Mouse (Mus musculus) kidney, embryonic 14.5 days (tissue): ENCODE measurements around the gene Rcn1. TPM values are rescaled to one million over a fixed set of nuclear protein-coding genes. Genes with fewer than 3 reads are reported as not detected.

ENCODE experiments used
- ATAC-seq: fragments of 200-750 bp; cut with Nextera tagmentation; 2 replicates; pipeline ENCODE4 v1.8.0; 2017; ENCODE audit warnings: moderate number of reproducible peaks, mild to moderate bottlenecking, moderate TSS enrichment, moderate library complexity; ENCODE audit not compliant: low FRiP score, low TSS enrichment
- H3K27ac ChIP-seq: fragments of 300-500 bp; sonication (generic); 2 replicates; pipeline ENCODE4 v1.5.1; 2014; ENCODE audit warnings: low read depth, mild to moderate bottlenecking, low read length, moderate library complexity, mixed read lengths
- H3K27me3 ChIP-seq: fragments of 300-500 bp; sonication (generic); 2 replicates; pipeline ENCODE4 v1.6.1; 2014; ENCODE audit warnings: mild to moderate bottlenecking, low read length; ENCODE audit not compliant: control insufficient read depth, insufficient read depth
- H3K36me3 ChIP-seq: fragments of 300-500 bp; sonication (generic); 2 replicates; pipeline ENCODE4 v1.6.1; 2014; ENCODE audit warnings: low read length, mixed read lengths; ENCODE audit not compliant: control insufficient read depth, insufficient read depth
- H3K4me1 ChIP-seq: fragments of 300-500 bp; sonication (generic); 2 replicates; pipeline ENCODE4 v1.6.1; 2014; ENCODE audit warnings: low read length, mixed read lengths; ENCODE audit not compliant: control insufficient read depth, insufficient read depth
- H3K4me2 ChIP-seq: fragments of 300-500 bp; sonication (generic); replicated peaks from 2 replicates; pipeline ENCODE4 v1.6.1; 2014; ENCODE audit warnings: low read depth, mild to moderate bottlenecking, low read length
- H3K4me3 ChIP-seq: fragments of 300-500 bp; sonication (generic); 2 replicates; pipeline ENCODE4 v1.5.1; 2014; ENCODE audit warnings: mild to moderate bottlenecking, low read length
- H3K9ac ChIP-seq: fragments of 300-500 bp; sonication (generic); 2 replicates; pipeline ENCODE4 v1.6.1; 2014; ENCODE audit warnings: low read depth, mild to moderate bottlenecking, low read length, moderate library complexity
- H3K9me3 ChIP-seq: fragments of 300-500 bp; sonication (generic); 2 replicates; pipeline ENCODE4 v1.6.1; 2016; ENCODE audit warnings: low read length; ENCODE audit not compliant: control insufficient read depth
- WGBS: fragments of 180-500 bp; shearing (Covaris S2); extraction: QIAGEN DNeasy Blood & Tissue Kit; methylation state at CpG from one replicate; pipeline ENCODE4 v1.1.7; 2014; 5-methylcytosine and 5-hydroxymethylcytosine counted together
- polyA plus RNA-seq: library from polyadenylated mRNA; unstranded; fragments of >200 nt; fragmentation: Nextera tagmentation; extraction: Ambion mirVana; gene quantifications from 2 replicates; pipeline ENCODE4 v1.2.1, GENCODE M21; 2014

Gene Rcn1
- polyA plus RNA-seq, 1 experiment from 2014 or later = 114 TPM

GRCm38 (mm10) chr2:105427447-105427846 is 28.3 kb upstream of the Rcn1 start:
- Histone ChIP-seq H3K9ac (no peak overlapping the region), H3K27ac (no peak overlapping the region), H3K4me3 (no peak overlapping the region), H3K4me1 (no peaks in the 10 kb centered on the region), H3K27me3 (no peaks in the 10 kb centered on the region; the same call in 1 of the 2 replicates), H3K4me2 (no peak overlapping the region), H3K36me3 (no peaks in the 10 kb centered on the region), H3K9me3 (no peaks in the 10 kb centered on the region)
- ATAC-seq = no peak
- WGBS = 58% methylated on average over 8 of the region's 8 CpGs

- Histone ChIP-seq H3K9ac (no peak overlapping the region), H3K27ac (no peak overlapping the region), H3K4me1 (no peaks in the 10 kb centered on the region; the same call in 1 of the 2 replicates), H3K9me3 (no peaks in the 10 kb centered on the region), H3K4me2 (no peak overlapping the region), H3K27me3 (no peaks in the 10 kb centered on the region; the same call in 1 of the 2 replicates), H3K36me3 (no peaks in the 10 kb centered on the region), H3K4me3 (no peak overlapping the region)
- WGBS = 45% methylated on average over 12 of the region's 12 CpGs
- peak; percentile 77 for ATAC-seq
These were observed 19.6 kb upstream of the Rcn1 start for GRCm38 (mm10) chr2:105418629-105419227.

GRCm38 (mm10) chr2:105417663-105418062 is 18.5 kb upstream of the Rcn1 start:
- H3K9me3 ChIP-seq = no peaks in the 10 kb centered on the region
- H3K27ac ChIP-seq = no peak overlapping the region
- no peaks in the 10 kb centered on the region; the same call in 1 of the 2 replicates for H3K4me1 ChIP-seq
- ATAC-seq = no peak
- H3K9ac ChIP-seq = no peak overlapping the region
- H3K4me2 ChIP-seq = no peak overlapping the region
- H3K36me3 ChIP-seq = no peaks in the 10 kb centered on the region
- no peak overlapping the region for H3K4me3 ChIP-seq
- WGBS = 63% methylated on average over 5 of the region's 5 CpGs
- no peaks in the 10 kb centered on the region; the same call in 1 of the 2 replicates for H3K27me3 ChIP-seq

- H3K4me2 ChIP-seq = no peak overlapping the region
- no peaks in the 10 kb centered on the region for H3K36me3 ChIP-seq
- 77% methylated on average over 8 of the region's 8 CpGs for WGBS
- H3K9ac ChIP-seq = no peak overlapping the region
- no peak for ATAC-seq
- H3K27me3 ChIP-seq = no peaks in the 10 kb centered on the region; the same call in 1 of the 2 replicates
- H3K27ac ChIP-seq = no peak overlapping the region
- H3K9me3 ChIP-seq = no peaks in the 10 kb centered on the region
- no peak overlapping the region for H3K4me3 ChIP-seq
- H3K4me1 ChIP-seq = no peaks in the 10 kb centered on the region; the same call in 1 of the 2 replicates
These were observed 17.7 kb upstream of the Rcn1 start for GRCm38 (mm10) chr2:105416660-105417348.

- Histone ChIP-seq H3K36me3 (no peaks in the 10 kb centered on the region), H3K4me1 (no peaks in the 10 kb centered on the region; the same call in 1 of the 2 replicates), H3K27me3 (no peaks in the 10 kb centered on the region), H3K27ac (no peak overlapping the region), H3K9ac (no peak overlapping the region), H3K4me3 (no peak overlapping the region), H3K4me2 (no peak overlapping the region), H3K9me3 (no peaks in the 10 kb centered on the region)
- 65% methylated on average over 7 of the region's 7 CpGs for WGBS
- ATAC-seq = no peak
These were observed 17.0 kb upstream of the Rcn1 start for GRCm38 (mm10) chr2:105416046-105416659.

GRCm38 (mm10) chr2:105414309-105414708 is 15.2 kb upstream of the Rcn1 start:
- no peaks in the 10 kb centered on the region for H3K36me3 ChIP-seq
- WGBS = 77% methylated on average over 2 of the region's 2 CpGs

GRCm38 (mm10) chr2:105409253-105409652 is 10.1 kb upstream of the Rcn1 start:
- Histone ChIP-seq H3K9ac (no peak overlapping the region), H3K4me1 (no peaks in the 10 kb centered on the region), H3K36me3 (no peaks in the 10 kb centered on the region), H3K4me3 (no peak overlapping the region), H3K27me3 (peaks cover 5% of the 10 kb centered on the region; the same call in 1 of the 2 replicates), H3K9me3 (no peaks in the 10 kb centered on the region), H3K27ac (no peak overlapping the region), H3K4me2 (no peak overlapping the region)
- 94% methylated on average over 1 of the region's 1 CpGs for WGBS
- no peak for ATAC-seq

More at GRCm38 (mm10) chr2:105414309-105414708, 15.2 kb upstream of the Rcn1 start:
- H3K27ac ChIP-seq = no peak overlapping the region
- H3K4me2 ChIP-seq = no peak overlapping the region
- H3K4me1 ChIP-seq = no peaks in the 10 kb centered on the region; the same call in 1 of the 2 replicates
- H3K27me3 ChIP-seq = peaks cover 5% of the 10 kb centered on the region; the same call in 1 of the 2 replicates
- no peak for ATAC-seq
- no peak overlapping the region for H3K4me3 ChIP-seq
- H3K9me3 ChIP-seq = no peaks in the 10 kb centered on the region
- no peak overlapping the region for H3K9ac ChIP-seq

GRCm38 (mm10) chr2:105408511-105408910 is 9.4 kb upstream of the Rcn1 start:
- no peaks in the 10 kb centered on the region for H3K4me1 ChIP-seq
- 84% methylated on average over 4 of the region's 4 CpGs for whole genome bisulfite sequencing
- H3K4me2 ChIP-seq = no peak overlapping the region
- peaks cover 5% of the 10 kb centered on the region; the same call in 1 of the 2 replicates for H3K27me3 ChIP-seq
- no peak overlapping the region for H3K9ac ChIP-seq
- H3K9me3 ChIP-seq = no peaks in the 10 kb centered on the region
- no peaks in the 10 kb centered on the region for H3K36me3 ChIP-seq
- H3K27ac ChIP-seq = no peak overlapping the region
- no peak for ATAC-seq
- no peak overlapping the region for H3K4me3 ChIP-seq

GRCm38 (mm10) chr2:105402180-105402579 is 3.1 kb upstream of the Rcn1 start:
- no peak overlapping the region for H3K27ac ChIP-seq
- no peak overlapping the region for H3K4me2 ChIP-seq
- no peaks in the 10 kb centered on the region for H3K36me3 ChIP-seq
- no peak overlapping the region for H3K9ac ChIP-seq
- no peak for ATAC-seq
- H3K4me3 ChIP-seq = no peak overlapping the region
- no peaks in the 10 kb centered on the region for H3K9me3 ChIP-seq
- H3K27me3 ChIP-seq = no peaks in the 10 kb centered on the region
- peaks cover 9% of the 10 kb centered on the region for H3K4me1 ChIP-seq
- 79% methylated on average over 2 of the region's 2 CpGs for WGBS
